Mouse (Mus musculus): ENCODE data around the gene Ntrk2. TPM values are rescaled to one million over a fixed set of nuclear protein-coding genes. Genes with fewer than 3 reads are reported as not detected.
"Not testable (repeated sequence)": the region's sequence is repeated elsewhere in the genome, so short reads cannot be mapped to it uniquely, and the experiment has no call there.

The Ntrk2 gene
- polyA plus RNA-seq, 1 experiment from 2014 or later = 102 TPM

DNA sequence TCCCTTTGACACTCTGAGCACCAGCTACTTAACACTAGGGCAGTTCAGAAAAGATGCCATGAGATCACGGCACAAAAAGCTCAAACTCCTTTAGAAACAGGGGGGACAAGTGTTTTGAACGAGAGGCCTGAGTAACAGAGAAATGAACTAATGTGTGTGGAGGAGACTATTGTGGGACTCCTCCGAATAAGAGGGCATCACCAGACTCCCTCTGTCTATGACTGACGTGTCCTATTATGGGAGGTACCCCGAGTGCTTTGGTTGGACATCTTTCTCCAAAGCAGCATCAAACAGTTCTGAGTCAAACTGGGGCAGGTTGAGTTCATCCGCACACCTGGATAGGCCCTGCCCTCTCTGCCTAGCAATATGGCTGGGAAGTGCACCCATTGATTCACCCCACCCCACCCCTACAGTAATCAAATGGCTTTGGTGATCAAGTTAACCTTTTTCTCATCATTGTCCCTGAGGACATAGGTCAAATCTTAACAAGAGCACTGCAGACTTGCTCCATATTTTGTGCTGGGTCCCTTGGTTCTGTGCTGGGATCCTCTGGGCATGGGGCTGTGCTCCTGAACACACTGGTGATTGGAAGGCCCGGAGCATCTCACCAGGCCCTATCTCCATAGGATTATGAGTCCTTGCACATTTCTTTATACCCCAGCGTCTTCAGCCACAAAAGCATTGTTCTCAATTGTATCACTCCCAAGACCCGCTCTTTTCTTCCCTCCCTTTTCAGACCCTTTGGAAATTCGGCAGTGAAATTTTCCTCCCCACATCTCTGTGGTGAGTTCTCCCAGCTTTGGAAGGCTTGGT lies 285.9 kb downstream of the Ntrk2 start:
- no peaks in the 10 kb centered on the region for H3K27me3 ChIP-seq (replicated peaks; ENCODE audit: control insufficient read depth, insufficient read depth, low read length)
- no peaks in the 10 kb centered on the region for H3K36me3 ChIP-seq (ENCODE audit: control insufficient read depth, insufficient read depth)
- H3K4me1 ChIP-seq (replicated peaks; ENCODE audit: control insufficient read depth, insufficient read depth, low read length) = peaks cover 38% of the 10 kb centered on the region
- WGBS = 14% methylated on average over 10 of the region's 10 CpGs
- 0 out of 2 replicates have a peak overlapping the region, but pooled peaks have one; percentile 19 for H3K9ac ChIP-seq (replicated peaks; ENCODE audit: low read depth, low read length)
- no peak overlapping the region for H3K4me3 ChIP-seq (replicated peaks; ENCODE audit: low read length)
- H3K4me2 ChIP-seq (ENCODE audit: low read length) = peak overlapping the region; percentile 12; the same call in 1 of the 2 replicates
- ATAC-seq = peak; percentile 29
- no peaks in the 10 kb centered on the region for H3K9me3 ChIP-seq (ENCODE audit: control insufficient read depth, low read length)
- H3K27ac ChIP-seq (ENCODE audit: low read length) = peak overlapping the region; percentile 88

DNA sequence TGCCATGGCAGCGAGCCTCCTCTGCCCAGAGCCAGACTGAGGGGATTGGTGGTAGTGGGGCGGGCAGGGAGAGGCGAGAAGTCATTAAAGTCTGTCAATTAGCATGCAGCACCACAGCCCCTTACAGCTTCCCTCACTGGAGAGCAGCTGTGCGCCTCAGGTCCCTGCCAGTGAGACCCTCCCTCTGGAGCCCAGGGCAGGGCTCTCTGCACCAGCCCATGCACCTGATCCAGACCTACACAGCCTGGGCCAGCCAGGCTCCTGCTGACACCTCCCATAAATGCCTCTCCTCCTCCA lies 286.4 kb downstream of the Ntrk2 start:
- H3K4me2 ChIP-seq (ENCODE audit: low read length) = no peak overlapping the region
- no peaks in the 10 kb centered on the region for H3K36me3 ChIP-seq (ENCODE audit: control insufficient read depth, insufficient read depth)
- peak; percentile 91 for ATAC-seq
- WGBS = 4% methylated on average over 4 of the region's 4 CpGs
- peaks cover 38% of the 10 kb centered on the region for H3K4me1 ChIP-seq (replicated peaks; ENCODE audit: control insufficient read depth, insufficient read depth, low read length)
- no peak overlapping the region for H3K4me3 ChIP-seq (replicated peaks; ENCODE audit: low read length)
- 0 out of 2 replicates have a peak overlapping the region, but pooled peaks have one; percentile 1 for H3K9ac ChIP-seq (replicated peaks; ENCODE audit: low read depth, low read length)
- no peaks in the 10 kb centered on the region for H3K27me3 ChIP-seq (replicated peaks; ENCODE audit: control insufficient read depth, insufficient read depth, low read length)
- H3K27ac ChIP-seq (ENCODE audit: low read length) = peak overlapping the region; percentile 88
- H3K9me3 ChIP-seq (ENCODE audit: control insufficient read depth, low read length) = no peaks in the 10 kb centered on the region

DNA sequence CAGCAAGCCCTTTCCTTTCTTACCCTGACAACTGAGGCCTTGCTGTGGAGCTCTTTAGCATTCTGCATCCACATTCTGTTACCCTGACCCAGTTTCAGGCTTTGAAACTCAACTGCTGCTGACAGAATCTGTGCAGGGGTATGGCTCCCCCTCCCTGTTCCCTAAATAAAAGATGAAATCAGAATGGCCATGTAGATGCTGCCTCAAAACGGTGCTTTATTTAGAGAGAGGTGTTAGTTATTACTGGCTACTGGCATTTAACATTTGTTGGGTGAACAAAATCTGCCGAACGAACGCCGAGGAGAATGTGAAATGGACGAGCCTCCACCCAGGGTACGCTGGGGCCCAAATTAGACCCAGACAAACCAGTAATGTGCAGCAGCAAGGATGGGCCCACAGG lies 288.4 kb downstream of the Ntrk2 start:
- WGBS = 69% methylated on average over 7 of the region's 7 CpGs
- Histone ChIP-seq H3K9ac (replicated peaks; ENCODE audit: low read depth, low read length) (no peak overlapping the region), H3K4me1 (replicated peaks; ENCODE audit: control insufficient read depth, insufficient read depth, low read length) (peaks cover 38% of the 10 kb centered on the region), H3K27ac (ENCODE audit: low read length) (no peak overlapping the region), H3K9me3 (ENCODE audit: control insufficient read depth, low read length) (no peaks in the 10 kb centered on the region), H3K27me3 (replicated peaks; ENCODE audit: control insufficient read depth, insufficient read depth, low read length) (no peaks in the 10 kb centered on the region), H3K4me2 (ENCODE audit: low read length) (no peak overlapping the region), H3K4me3 (replicated peaks; ENCODE audit: low read length) (no peak overlapping the region), H3K36me3 (ENCODE audit: control insufficient read depth, insufficient read depth) (no peaks in the 10 kb centered on the region)
- no peak for ATAC-seq

DNA sequence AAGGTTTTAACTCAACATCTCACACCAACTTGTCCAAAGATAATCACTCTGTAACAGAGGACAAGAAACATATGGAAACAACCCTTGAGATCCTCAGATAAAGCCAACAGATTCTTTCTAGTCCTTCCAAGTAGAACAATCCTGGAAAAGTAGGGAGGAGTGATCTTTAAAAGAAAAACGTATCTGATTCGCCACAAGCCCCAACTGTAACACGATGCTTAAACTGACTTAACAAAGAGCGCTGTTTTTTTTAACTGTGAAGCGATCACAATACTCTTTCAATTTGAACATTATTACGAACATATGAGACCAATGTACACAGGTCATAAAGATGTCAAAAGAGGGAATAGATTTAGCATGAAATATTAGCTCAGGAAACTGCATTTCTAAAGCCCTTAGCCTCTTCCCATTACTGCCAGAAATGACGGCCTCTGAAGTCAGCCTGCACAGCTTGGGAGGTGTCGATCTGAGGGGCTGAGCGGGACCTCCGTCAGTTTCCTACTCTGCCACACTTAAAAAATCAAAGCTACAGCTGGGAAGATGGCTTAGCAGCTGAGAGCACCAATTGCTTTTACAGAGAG lies 289.5 kb downstream of the Ntrk2 start:
- Histone ChIP-seq H3K9ac (replicated peaks; ENCODE audit: low read depth, low read length) (no peak overlapping the region), H3K27ac (ENCODE audit: low read length) (no peak overlapping the region)

DNA sequence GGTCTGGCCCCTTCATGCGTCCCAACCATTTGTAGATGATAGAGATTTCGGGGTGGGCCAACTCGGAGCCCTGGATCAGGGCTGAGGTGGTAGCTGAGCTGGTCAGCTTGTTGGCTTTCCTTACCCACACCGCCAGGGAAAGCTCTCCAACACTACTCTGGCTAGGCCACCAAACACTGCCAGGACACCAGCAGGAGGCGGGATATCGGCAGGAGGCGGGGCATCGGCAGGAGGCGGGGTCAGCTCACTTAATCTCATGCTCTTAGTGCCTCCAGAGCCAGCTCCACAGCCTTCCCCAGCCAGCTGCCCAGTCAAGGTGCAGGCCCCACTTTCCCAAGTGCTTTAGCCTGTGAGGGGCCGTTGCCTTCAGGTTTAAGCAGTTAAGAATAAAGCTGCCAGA lies 293.7 kb downstream of the Ntrk2 start:
- Histone ChIP-seq H3K27ac (ENCODE audit: low read length) (no peak overlapping the region), H3K4me3 (replicated peaks; ENCODE audit: low read length) (no peak overlapping the region), H3K27me3 (replicated peaks; ENCODE audit: control insufficient read depth, insufficient read depth, low read length) (no peaks in the 10 kb centered on the region), H3K9ac (replicated peaks; ENCODE audit: low read depth, low read length) (no peak overlapping the region), H3K36me3 (ENCODE audit: control insufficient read depth, insufficient read depth) (no peaks in the 10 kb centered on the region), H3K4me2 (ENCODE audit: low read length) (no peak overlapping the region), H3K9me3 (ENCODE audit: control insufficient read depth, low read length) (no peaks in the 10 kb centered on the region), H3K4me1 (replicated peaks; ENCODE audit: control insufficient read depth, insufficient read depth, low read length) (peaks cover 6% of the 10 kb centered on the region)
- ATAC-seq = no peak
- WGBS = 49% methylated on average over 10 of the region's 10 CpGs

More for the DNA sequence above, 289.5 kb downstream of the Ntrk2 start:
- no peaks in the 10 kb centered on the region for H3K27me3 ChIP-seq (replicated peaks; ENCODE audit: control insufficient read depth, insufficient read depth, low read length)
- WGBS = 43% methylated on average over 10 of the region's 10 CpGs
- H3K4me1 ChIP-seq (replicated peaks; ENCODE audit: control insufficient read depth, insufficient read depth, low read length) = peaks cover 36% of the 10 kb centered on the region
- ATAC-seq = no peak
- H3K9me3 ChIP-seq (ENCODE audit: control insufficient read depth, low read length) = no peaks in the 10 kb centered on the region
- H3K36me3 ChIP-seq (ENCODE audit: control insufficient read depth, insufficient read depth) = no peaks in the 10 kb centered on the region
- no peak overlapping the region for H3K4me3 ChIP-seq (replicated peaks; ENCODE audit: low read length)
- no peak overlapping the region for H3K4me2 ChIP-seq (ENCODE audit: low read length)

DNA sequence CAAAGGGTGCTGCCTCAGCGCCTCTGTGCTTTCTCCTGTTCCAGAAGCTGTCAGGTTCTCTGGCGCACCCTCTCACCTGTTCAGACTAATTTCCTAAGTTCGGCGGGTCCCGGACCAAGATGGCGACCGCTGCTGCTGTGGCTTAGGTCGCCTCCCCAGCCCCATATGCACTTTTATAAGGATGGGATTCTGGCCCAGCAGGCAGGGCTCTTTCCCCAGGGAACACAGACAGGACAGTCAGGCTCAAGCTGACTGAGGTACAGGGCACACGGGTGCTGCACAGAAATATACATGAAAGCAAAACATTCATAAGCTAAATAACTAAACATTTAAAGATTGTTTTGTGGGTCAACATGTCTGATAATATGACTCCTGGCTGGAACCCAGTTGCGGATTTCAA lies 301.4 kb downstream of the Ntrk2 start:
- H3K4me2 ChIP-seq (ENCODE audit: low read length); H3K27me3 ChIP-seq (replicated peaks; ENCODE audit: control insufficient read depth, insufficient read depth, low read length); H3K4me1 ChIP-seq (replicated peaks; ENCODE audit: control insufficient read depth, insufficient read depth, low read length); H3K4me3 ChIP-seq (replicated peaks; ENCODE audit: low read length); H3K9me3 ChIP-seq (ENCODE audit: control insufficient read depth, low read length); H3K9ac ChIP-seq (replicated peaks; ENCODE audit: low read depth, low read length); H3K27ac ChIP-seq (ENCODE audit: low read length); ATAC-seq; H3K36me3 ChIP-seq (ENCODE audit: control insufficient read depth, insufficient read depth): not testable (repeated sequence)
- 94% methylated on average over 10 of the region's 10 CpGs for WGBS

DNA sequence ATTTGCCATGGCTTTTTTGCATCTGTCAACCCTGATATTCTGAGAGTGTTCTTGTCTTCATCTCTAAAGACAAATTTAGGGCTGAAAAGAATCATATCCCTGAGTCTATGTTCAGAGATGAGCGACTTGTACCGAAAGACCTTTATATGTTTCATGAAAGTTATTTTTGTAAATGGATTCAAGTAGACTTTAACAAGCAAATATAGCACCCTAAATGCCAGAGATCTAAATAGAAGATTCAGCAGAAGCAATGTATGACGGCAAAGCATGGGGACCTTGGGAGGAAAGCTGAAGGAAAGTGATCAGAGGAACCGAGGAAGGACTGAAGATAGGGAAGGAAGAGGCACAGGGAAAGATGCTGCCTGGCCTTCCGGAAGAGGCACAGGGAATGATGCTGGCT lies 303.7 kb downstream of the Ntrk2 start:
- Histone ChIP-seq H3K9ac (replicated peaks; ENCODE audit: low read depth, low read length) (no peak overlapping the region), H3K9me3 (ENCODE audit: control insufficient read depth, low read length) (peaks cover 3% of the 10 kb centered on the region), H3K4me2 (ENCODE audit: low read length) (no peak overlapping the region), H3K27me3 (replicated peaks; ENCODE audit: control insufficient read depth, insufficient read depth, low read length) (no peaks in the 10 kb centered on the region), H3K4me1 (replicated peaks; ENCODE audit: control insufficient read depth, insufficient read depth, low read length) (no peaks in the 10 kb centered on the region), H3K27ac (ENCODE audit: low read length) (no peak overlapping the region), H3K36me3 (ENCODE audit: control insufficient read depth, insufficient read depth) (no peaks in the 10 kb centered on the region), H3K4me3 (replicated peaks; ENCODE audit: low read length) (no peak overlapping the region)
- WGBS = 90% methylated on average over 5 of the region's 5 CpGs
- ATAC-seq = no peak

DNA sequence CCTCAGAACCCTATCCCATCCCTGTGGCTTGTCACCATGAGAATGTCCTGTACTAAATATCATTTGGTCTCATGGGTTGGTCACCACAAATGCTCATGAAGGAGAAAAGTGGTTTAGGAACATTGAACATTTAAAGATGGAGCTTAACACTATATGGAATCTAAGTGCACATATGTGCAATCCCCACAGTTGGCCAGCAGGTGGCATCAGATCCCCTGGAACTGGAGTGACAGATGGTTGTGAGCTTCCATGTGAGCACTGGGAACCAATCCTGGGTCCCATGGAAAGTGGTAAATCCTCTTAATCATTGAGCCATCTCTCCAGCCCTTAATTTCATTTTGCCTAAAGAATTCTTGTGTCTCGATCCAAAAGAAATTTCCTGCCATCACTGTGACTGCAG lies 308.3 kb downstream of the Ntrk2 start:
- Histone ChIP-seq H3K9ac (replicated peaks; ENCODE audit: low read depth, low read length) (no peak overlapping the region), H3K27me3 (replicated peaks; ENCODE audit: control insufficient read depth, insufficient read depth, low read length) (no peaks in the 10 kb centered on the region), H3K4me1 (replicated peaks; ENCODE audit: control insufficient read depth, insufficient read depth, low read length) (no peaks in the 10 kb centered on the region; the same call in 1 of the 2 replicates), H3K36me3 (ENCODE audit: control insufficient read depth, insufficient read depth) (no peaks in the 10 kb centered on the region), H3K27ac (ENCODE audit: low read length) (no peak overlapping the region), H3K4me2 (ENCODE audit: low read length) (no peak overlapping the region), H3K9me3 (ENCODE audit: control insufficient read depth, low read length) (peaks cover 8% of the 10 kb centered on the region), H3K4me3 (replicated peaks; ENCODE audit: low read length) (no peak overlapping the region)
- 100% methylated on average over 1 of the region's 1 CpGs for WGBS
- no peak for ATAC-seq

DNA sequence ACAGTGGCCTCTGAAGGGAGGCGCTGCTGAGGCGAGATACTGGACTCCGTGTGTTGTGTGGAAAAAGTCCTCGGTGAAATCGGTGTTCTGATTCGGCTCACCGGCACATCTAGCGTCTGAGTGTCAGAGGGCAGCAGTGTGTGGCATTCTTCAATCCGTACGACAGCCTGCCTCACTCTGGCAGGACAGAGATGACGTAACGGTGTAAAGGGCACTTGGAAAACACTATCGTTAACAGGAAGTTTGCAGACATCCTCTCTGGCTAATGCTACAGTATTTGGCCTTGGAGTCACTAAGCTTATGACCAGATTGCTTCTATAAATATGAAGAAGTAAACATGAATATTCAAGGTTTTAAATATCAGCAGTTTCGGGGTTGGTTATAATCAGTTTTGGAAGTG lies 309.2 kb downstream of the Ntrk2 start:
- Histone ChIP-seq H3K9ac (replicated peaks; ENCODE audit: low read depth, low read length) (no peak overlapping the region), H3K4me3 (replicated peaks; ENCODE audit: low read length) (no peak overlapping the region), H3K4me1 (replicated peaks; ENCODE audit: control insufficient read depth, insufficient read depth, low read length) (no peaks in the 10 kb centered on the region; the same call in 1 of the 2 replicates), H3K4me2 (ENCODE audit: low read length) (no peak overlapping the region), H3K36me3 (ENCODE audit: control insufficient read depth, insufficient read depth) (no peaks in the 10 kb centered on the region), H3K27ac (ENCODE audit: low read length) (no peak overlapping the region), H3K27me3 (replicated peaks; ENCODE audit: control insufficient read depth, insufficient read depth, low read length) (no peaks in the 10 kb centered on the region), H3K9me3 (ENCODE audit: control insufficient read depth, low read length) (peaks cover 8% of the 10 kb centered on the region)
- 97% methylated on average over 14 of the region's 14 CpGs for WGBS
- ATAC-seq = no peak

All from forebrain, embryonic 16.5 days (tissue).